Mouse (Mus musculus) E14TG2a.4 (cell line): Measurements from ENCODE around the gene Setd2.

ENCODE experiments used
- CTCF ChIP-seq: conservative IDR thresholded peaks from 2 replicates; pipeline ENCODE4 v1.5.1; 2014; ENCODE audit warnings: low read length
- NANOG ChIP-seq: IDR thresholded peaks from 2 replicates; pipeline ENCODE4 v1.6.1; 2014; ENCODE audit warnings: borderline replicate concordance, low read length, mixed read lengths

- no peak for TF ChIP-seq CTCF
- TF ChIP-seq NANOG = no peak
Observed at GRCm38 (mm10) chr9:110583521-110583920, 51.1 kb downstream of the Setd2 start.
